Mouse (Mus musculus) embryonic fibroblast, embryonic 13.5 days (primary cell): ENCODE measurements around the gene Spag17.

ENCODE experiments used
- CTCF ChIP-seq: IDR thresholded peaks from 2 replicates; pipeline ENCODE4 v1.5.1; 2011; ENCODE audit warnings: mild to moderate bottlenecking, control low read depth, low read length, moderate library complexity, borderline replicate concordance; ENCODE audit not compliant: insufficient read depth
- POLR2A ChIP-seq: IDR thresholded peaks from 2 replicates; pipeline ENCODE4 v1.6.1; 2011; ENCODE audit warnings: low read depth, mild to moderate bottlenecking, control low read depth, low read length, moderate library complexity

GRCm38 (mm10) chr3:99956517-99956916 lies 71.3 kb downstream of the Spag17 start:
- TF ChIP-seq POLR2A: no peak
- TF ChIP-seq CTCF: no peak
